Mouse (Mus musculus) right cerebral cortex, postnatal 36 days (tissue): ENCODE measurements around the gene L2hgdh.

Experiments
- DNase-seq, 2 experiments: peaks; one replicate each; pipeline ENCODE4 v3.0.0; 2022; ENCODE audit warnings: low spot score in 2 of 2, mixed read lengths in 1 of 2

Gene L2hgdh

GRCm38 (mm10) chr12:69730306-69730705 lies 5.6 kb upstream of the L2hgdh start:
- DNase-seq: no peak

GRCm38 (mm10) chr12:69729246-69729645 lies 4.6 kb upstream of the L2hgdh start:
- no peak for DNase-seq

DNA sequence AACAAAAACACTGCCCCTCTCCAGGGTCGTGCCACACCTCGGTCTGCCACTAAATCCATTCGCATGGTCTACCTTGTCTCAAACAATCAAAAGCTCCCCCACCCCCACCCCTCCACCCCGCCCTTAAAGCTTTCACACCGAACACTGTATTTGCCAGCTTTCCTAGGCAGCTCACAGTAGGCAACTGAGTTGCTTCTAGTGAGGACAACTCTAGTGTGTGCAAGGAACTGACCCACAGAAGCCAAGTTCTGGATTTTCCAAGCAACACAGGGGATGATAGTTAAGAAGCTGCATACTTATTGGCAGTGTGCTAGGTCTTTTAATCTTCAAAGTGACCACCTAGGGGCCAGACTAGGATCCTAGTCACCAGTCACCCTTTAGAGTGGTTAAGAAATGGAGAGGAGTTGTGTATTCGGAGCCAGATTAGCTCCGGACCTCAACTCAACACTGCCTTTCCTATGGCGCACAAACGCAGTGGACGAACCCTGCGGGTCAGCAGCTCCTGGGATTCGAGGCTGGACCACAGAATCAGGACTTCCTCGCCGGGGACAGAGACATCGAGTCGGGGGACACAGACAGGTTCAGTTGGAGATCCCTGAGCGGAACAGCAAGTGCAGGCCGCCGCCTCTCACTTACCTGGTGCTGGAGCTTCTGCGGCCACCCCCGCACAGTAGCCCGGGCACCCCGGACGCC lies 509 bp downstream of the L2hgdh start:
- DNase-seq: no peak

DNA sequence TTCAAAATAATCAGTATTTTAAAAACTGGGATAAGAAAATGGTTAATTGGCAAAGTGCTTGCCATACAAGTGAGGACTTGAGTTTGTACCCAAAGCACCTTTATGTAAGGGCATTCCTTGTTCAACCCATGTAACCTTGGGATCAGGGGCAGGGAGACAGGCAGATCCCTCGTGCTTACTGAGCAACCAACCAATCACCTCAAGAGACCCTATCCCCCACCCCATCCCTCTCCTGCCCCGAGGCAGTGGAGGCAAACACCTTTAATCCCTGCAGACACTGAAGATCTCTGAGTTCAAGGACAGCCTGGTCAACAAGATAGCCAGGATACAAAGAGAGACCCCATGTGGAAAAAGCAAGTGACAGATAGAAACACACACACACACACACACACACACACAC lies 1.3 kb downstream of the L2hgdh start:
- no peak for DNase-seq

DNA sequence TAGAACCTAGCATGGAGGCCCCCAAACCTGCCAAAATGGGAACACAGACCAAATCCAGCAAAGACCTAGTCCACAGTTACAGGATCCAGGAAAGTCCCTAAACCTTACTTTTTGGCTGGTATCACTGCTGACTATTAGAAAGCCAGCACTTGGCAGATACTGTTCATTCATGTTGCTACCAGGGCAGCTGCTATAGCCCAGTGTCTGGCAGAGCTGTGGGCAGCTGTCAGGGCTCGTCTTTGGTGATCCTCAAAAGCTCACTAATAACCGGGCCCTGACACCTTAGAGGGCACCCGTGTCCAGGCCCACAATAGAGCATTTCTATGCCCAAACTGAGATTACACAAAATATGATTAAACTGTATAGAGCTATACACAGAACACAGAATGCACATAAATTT lies 1.8 kb downstream of the L2hgdh start:
- no peak for DNase-seq

GRCm38 (mm10) chr12:69713628-69714027 lies 11.0 kb downstream of the L2hgdh start:
- no peak for DNase-seq

GRCm38 (mm10) chr12:69704799-69705458 lies 19.7 kb downstream of the L2hgdh start:
- no peak for DNase-seq

DNA sequence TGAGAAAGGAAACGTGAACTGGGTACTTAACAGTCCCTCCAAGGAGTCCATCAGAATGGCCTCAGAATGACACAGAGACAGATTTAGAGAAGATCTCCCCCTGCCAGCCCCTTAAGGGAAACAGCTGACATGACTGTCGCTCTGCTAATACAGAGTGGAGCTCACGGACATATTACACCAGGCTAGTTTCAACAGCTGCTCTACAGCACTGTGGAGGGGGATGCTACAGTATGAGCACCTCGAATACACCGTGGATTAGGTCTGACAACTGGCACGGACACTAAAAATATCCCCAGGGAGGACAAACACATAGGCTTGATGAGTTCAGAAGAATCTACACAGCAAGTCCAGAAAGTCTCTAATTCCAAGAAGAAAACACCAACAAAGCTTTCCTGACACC lies 26.3 kb downstream of the L2hgdh start:
- DNase-seq: no peak

- no peak for DNase-seq
Measured at GRCm38 (mm10) chr12:69696746-69697145, 27.9 kb downstream of the L2hgdh start.

GRCm38 (mm10) chr12:69693471-69693870 lies 31.2 kb downstream of the L2hgdh start:
- DNase-seq: no peak

DNA sequence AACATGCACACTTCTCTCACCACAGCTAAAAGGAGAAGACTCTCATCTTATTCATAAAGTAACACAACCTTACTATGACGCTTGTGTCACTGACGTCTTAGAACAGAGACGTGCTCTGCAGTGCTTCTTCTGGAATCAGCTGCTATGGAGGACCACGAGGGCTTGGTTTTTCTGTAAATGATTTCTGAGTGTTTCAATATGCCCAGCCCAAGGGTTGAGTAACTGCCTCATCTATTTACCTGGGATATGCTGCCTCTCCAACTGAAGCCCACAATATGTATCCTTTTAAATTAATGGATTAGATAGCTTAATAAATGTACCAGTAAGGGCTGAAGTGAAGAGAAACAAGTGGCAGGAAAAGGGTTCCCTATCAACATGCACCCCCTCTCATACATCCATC lies 34.0 kb downstream of the L2hgdh start:
- no peak for DNase-seq

DNA sequence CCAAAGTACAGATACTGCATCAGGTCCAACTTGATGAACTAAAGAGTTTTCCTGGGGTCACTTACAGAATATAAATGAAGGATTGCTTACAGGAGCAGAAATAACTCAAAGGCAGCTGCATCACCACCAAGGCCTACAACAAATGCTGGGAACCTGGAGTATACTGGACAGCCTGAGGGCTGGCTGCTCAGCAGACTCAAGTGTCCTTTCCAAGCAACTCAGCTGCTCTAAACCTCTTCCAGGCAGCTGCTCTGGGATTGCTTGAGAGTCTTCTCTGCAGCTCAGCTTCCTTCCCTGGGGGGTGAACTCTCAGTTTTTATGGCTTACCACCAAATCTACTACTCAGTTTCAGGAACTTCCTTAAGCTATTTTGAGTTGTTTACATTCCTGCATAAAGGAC lies 35.6 kb downstream of the L2hgdh start:
- no peak for DNase-seq

- DNase-seq: no peak
Measured at GRCm38 (mm10) chr12:69688368-69688767, 36.3 kb downstream of the L2hgdh start.

- peak; percentile 24 to 53 for DNase-seq
Measured at GRCm38 (mm10) chr12:69683537-69683936, 41.1 kb downstream of the L2hgdh start.

DNA sequence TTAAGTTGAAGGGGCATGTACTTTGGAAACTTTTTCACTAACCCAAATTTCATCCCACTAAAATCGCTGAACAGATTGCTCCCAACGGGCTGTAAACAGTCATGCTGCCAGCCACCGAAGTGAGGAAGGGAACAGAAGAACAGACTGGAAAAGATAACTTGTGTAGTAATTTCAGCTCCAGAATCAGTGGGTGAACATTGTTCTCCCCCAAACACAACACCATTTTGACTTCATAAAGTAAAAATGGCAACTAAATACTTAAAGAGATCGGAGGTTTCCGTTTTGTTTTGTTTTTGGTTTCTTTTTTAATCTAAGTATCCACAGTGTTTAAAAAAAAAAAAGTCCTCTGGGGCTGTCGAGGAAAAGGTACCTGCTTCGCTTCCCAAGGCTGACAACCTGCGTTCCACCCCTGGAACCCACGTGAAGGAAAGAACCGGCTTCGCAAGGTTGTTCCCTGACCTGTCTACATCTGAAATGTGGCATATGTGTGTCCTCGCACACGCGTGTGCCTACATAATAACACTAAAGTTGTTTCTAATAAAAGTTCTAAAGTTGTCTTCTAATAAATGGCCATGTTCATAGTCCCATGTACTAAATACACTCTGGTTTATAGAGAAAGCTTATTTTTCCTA lies 41.8 kb downstream of the L2hgdh start:
- DNase-seq: no peak

- DNase-seq: peak; percentile 58 to 62
Measured at GRCm38 (mm10) chr12:69682065-69682787, 42.4 kb downstream of the L2hgdh start.

DNA sequence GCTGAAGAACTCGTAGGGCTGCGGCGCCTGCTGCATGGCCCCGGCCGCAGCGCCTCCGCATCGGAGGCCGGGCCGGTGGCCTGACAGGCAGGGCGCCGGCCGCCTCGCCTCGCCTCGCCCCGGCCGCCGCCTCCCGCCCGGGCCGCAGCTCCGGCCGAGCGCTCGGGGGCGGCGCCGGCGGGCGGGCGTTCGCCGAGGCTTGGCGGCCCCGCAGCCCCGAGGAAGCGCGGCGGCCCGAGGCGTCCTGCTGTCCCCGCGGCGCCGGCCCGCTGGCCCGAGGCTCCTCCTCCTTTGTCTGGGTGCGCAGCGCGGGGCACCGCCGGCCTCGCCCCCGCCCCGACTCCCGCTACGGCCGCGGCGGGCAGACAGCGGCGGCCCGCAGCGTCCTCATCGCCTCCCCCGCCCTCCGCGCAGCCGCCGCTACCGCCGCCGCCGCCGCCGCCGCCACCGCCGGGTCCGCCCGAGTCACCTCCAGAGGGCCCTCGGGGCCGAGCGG lies 43.1 kb downstream of the L2hgdh start, which contains the start of gene Sos2:
TSS of gene Sos2 (minus strand) at position 287 of the 496 bp plus-strand sequence.
- peak in 1 of 2 experiments; percentile 20 for DNase-seq

- no peak for DNase-seq
Measured at GRCm38 (mm10) chr12:69680635-69681565, 43.8 kb downstream of the L2hgdh start.

GRCm38 (mm10) chr12:69676157-69676556 lies 48.5 kb downstream of the L2hgdh start:
- DNase-seq: no peak

- DNase-seq: no peak
Measured at GRCm38 (mm10) chr12:69674576-69675537, 49.8 kb downstream of the L2hgdh start.
